Mouse (Mus musculus) heart, embryonic 16.5 days (tissue): ENCODE measurements at regions not wholly inside any gene's neighbourhood (a gene's known extent, or its start where the extent isn't known, plus 50 kb on each side); places are given as distances from the start of the nearest gene placed in this dataset.

Source experiments
- ATAC-seq: fragments of 200-750 bp; cut with Nextera tagmentation; replicated peaks from 2 replicates; pipeline ENCODE4 v1.8.0; 2017; ENCODE audit warnings: moderate number of reproducible peaks; ENCODE audit not compliant: insufficient read depth, low FRiP score; ENCODE audit errors: extremely low read depth
- H3K27ac ChIP-seq: fragments of 300-500 bp; sonication (generic); 2 replicates; pipeline ENCODE4 v1.5.1; 2014; ENCODE audit warnings: mild to moderate bottlenecking, low read length, control low read depth, moderate library complexity
- H3K27me3 ChIP-seq: fragments of 300-500 bp; sonication (generic); 2 replicates; pipeline ENCODE4 v1.6.1; 2014; ENCODE audit warnings: low read length, mixed read lengths; ENCODE audit not compliant: control insufficient read depth, insufficient read depth
- H3K36me3 ChIP-seq: fragments of 300-500 bp; sonication (generic); 2 replicates; pipeline ENCODE4 v1.6.1; 2014; ENCODE audit not compliant: control insufficient read depth, insufficient read depth
- H3K4me1 ChIP-seq: fragments of 300-500 bp; sonication (generic); 2 replicates; pipeline ENCODE4 v1.6.1; 2014; ENCODE audit warnings: low read length, mixed read lengths; ENCODE audit not compliant: control insufficient read depth, insufficient read depth
- H3K4me2 ChIP-seq: fragments of 300-500 bp; sonication (generic); 2 replicates; pipeline ENCODE4 v1.6.1; 2014; ENCODE audit warnings: low read depth, mild to moderate bottlenecking, control low read depth, low read length
- H3K4me3 ChIP-seq: fragments of 300-500 bp; sonication (generic); 2 replicates; pipeline ENCODE4 v1.5.1; 2014; ENCODE audit warnings: mild to moderate bottlenecking, control low read depth, low read length
- H3K9ac ChIP-seq: fragments of 300-500 bp; sonication (generic); 2 replicates; pipeline ENCODE4 v1.6.1; 2014; ENCODE audit warnings: low read length, control low read depth
- H3K9me3 ChIP-seq: fragments of 300-500 bp; sonication (generic); replicated peaks from 2 replicates; pipeline ENCODE4 v1.6.1; 2016; ENCODE audit warnings: low read length; ENCODE audit not compliant: control insufficient read depth
- WGBS: fragments of 180-500 bp; shearing (Covaris S2); extraction: QIAGEN DNeasy Blood & Tissue Kit; methylation state at CpG from one replicate; pipeline ENCODE4 v1.1.7; 2014; 5-methylcytosine and 5-hydroxymethylcytosine counted together

DNA sequence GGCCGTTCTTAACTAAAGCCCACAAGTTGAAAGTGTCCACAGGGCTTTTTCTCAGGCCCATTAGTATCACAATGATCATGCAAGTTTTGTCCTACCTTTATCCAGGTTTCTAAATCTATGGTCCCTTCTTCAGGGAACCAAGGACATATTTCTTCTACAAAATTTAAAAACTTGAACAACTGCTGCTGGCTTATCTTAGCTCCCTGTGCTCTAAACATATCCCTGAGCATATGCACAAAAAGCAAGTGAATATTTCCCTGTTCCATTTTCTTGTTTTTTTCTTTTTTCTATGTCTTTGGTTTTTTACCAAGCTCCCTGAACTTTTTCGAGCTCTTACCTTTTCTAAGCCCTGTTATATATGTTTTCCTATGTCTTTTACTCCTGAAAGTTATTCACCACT lies 201.9 kb downstream of the Mbip start:
- Histone ChIP-seq H3K4me3 (no peak overlapping the region), H3K9me3 (no peaks in the 10 kb centered on the region), H3K4me2 (no peak overlapping the region), H3K27ac (no peak overlapping the region), H3K9ac (no peak overlapping the region), H3K4me1 (no peaks in the 10 kb centered on the region), H3K36me3 (no peaks in the 10 kb centered on the region), H3K27me3 (no peaks in the 10 kb centered on the region)
- WGBS, result 54% methylated on average over 2 of the region's 2 CpGs
- no peak for ATAC-seq

- H3K36me3 ChIP-seq, result no peaks in the 10 kb centered on the region
- H3K9me3 ChIP-seq, result no peaks in the 10 kb centered on the region
- H3K4me3 ChIP-seq, result no peak overlapping the region
- 85% methylated on average over 4 of the region's 4 CpGs for WGBS
- no peak overlapping the region for H3K9ac ChIP-seq
- no peak overlapping the region for H3K27ac ChIP-seq
- no peaks in the 10 kb centered on the region for H3K4me1 ChIP-seq
- ATAC-seq, result no peak
- H3K27me3 ChIP-seq, result no peaks in the 10 kb centered on the region
- no peak overlapping the region for H3K4me2 ChIP-seq
These were observed 231.2 kb downstream of the Mbip start for GRCm38 (mm10) chr12:56114446-56114845.

DNA sequence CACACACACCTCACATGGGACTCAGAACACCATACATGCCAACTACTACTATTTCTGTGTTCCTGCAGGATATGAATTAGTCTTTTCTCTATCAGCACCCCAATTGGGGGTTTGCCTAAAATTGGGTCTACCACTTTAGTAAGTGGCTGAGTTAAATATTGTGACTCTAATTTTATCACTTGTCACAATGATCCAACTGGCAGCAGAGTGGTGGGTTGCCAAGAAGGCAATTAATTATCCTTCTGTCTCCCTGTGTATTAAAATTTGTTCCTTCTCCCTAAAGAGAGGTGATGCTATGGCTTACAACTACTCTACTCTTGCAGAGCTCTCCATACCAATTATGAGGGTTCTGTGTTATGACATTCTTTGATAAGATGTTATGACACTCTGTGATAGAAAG lies 245.3 kb downstream of the Brms1l start:
- Histone ChIP-seq H3K4me2 (no peak overlapping the region), H3K36me3 (no peaks in the 10 kb centered on the region), H3K27ac (no peak overlapping the region), H3K9me3 (no peaks in the 10 kb centered on the region), H3K9ac (no peak overlapping the region), H3K27me3 (no peaks in the 10 kb centered on the region), H3K4me3 (no peak overlapping the region), H3K4me1 (no peaks in the 10 kb centered on the region)
- ATAC-seq, result no peak

DNA sequence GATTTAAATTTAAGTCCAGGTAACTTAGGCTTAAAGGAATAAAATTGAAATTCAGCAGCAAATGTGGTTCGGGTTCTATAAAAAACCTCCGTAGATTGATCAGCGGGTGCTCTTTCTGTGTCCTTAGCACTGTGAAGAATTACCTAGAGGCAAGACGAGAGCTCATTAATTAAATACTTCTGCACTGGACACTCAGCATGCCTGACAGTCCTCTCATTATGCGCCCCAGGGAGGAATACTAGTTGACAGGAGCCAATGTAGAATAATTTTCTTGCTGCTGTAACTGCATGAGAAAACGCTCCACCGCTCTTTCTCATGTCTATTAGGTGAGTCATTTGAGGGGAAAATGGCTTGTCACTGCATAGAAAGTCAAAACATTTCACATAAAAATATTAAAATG lies 228.1 kb downstream of the Brms1l start:
- no peak overlapping the region for H3K4me3 ChIP-seq
- WGBS, result 76% methylated on average over 7 of the region's 7 CpGs
- H3K27ac ChIP-seq, result no peak overlapping the region
- ATAC-seq, result no peak
- no peak overlapping the region for H3K4me2 ChIP-seq
- H3K36me3 ChIP-seq, result no peaks in the 10 kb centered on the region
- no peaks in the 10 kb centered on the region; the same call in 1 of the 2 replicates for H3K27me3 ChIP-seq
- H3K9me3 ChIP-seq, result no peaks in the 10 kb centered on the region
- no peak overlapping the region for H3K9ac ChIP-seq
- no peaks in the 10 kb centered on the region for H3K4me1 ChIP-seq

DNA sequence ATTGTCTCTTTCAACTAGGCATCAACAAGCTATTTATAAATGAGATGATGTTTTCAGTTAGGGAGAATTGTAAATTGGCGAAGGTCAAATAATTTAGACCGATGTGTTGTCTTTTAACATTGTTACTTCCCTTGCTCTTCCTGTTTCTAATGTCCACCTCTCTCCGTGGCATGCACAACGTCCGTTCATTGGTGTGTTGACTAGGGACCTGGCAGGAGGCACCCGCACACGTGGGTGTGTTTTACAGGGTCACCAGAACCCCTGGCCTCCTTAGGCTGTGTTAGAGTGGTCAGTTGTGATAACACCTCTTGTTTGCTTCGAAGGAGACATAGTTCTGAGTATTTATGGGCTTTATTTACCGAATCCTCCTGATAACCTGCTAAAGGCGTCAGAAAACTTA lies 222.8 kb downstream of the Brms1l start:
- Histone ChIP-seq H3K4me2 (no peak overlapping the region), H3K9me3 (no peaks in the 10 kb centered on the region), H3K4me3 (no peak overlapping the region), H3K9ac (no peak overlapping the region), H3K27ac (no peak overlapping the region), H3K4me1 (no peaks in the 10 kb centered on the region), H3K27me3 (no peaks in the 10 kb centered on the region; the same call in 1 of the 2 replicates), H3K36me3 (no peaks in the 10 kb centered on the region)
- no peak for ATAC-seq
- 67% methylated on average over 10 of the region's 10 CpGs for WGBS

DNA sequence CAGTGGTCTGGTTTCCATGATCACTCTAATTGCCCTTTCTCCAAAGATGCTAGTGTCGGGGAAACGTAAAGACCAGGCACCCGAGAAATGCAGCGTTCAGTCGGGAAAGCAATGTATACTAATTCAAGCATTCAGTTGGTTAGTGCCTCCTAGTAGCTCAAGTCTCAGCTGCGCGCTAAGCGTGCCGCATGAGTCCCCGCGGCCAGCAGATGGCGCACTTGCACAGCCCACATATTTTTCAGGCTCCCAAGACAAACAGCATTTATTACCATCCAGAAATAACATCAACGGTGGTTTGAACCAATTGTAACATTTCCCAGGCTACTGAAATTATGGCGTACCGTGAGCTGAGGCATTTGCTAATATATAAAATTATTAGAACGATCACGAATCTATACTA lies 222.3 kb downstream of the Brms1l start:
- no peak overlapping the region for H3K9ac ChIP-seq
- H3K4me1 ChIP-seq, result no peaks in the 10 kb centered on the region
- H3K36me3 ChIP-seq, result no peaks in the 10 kb centered on the region
- no peaks in the 10 kb centered on the region; the same call in 1 of the 2 replicates for H3K27me3 ChIP-seq
- no peak overlapping the region for H3K27ac ChIP-seq
- H3K4me3 ChIP-seq, result no peak overlapping the region
- 10% methylated on average over 17 of the region's 17 CpGs for WGBS
- H3K4me2 ChIP-seq, result no peak overlapping the region
- H3K9me3 ChIP-seq, result no peaks in the 10 kb centered on the region
- no peak for ATAC-seq

DNA sequence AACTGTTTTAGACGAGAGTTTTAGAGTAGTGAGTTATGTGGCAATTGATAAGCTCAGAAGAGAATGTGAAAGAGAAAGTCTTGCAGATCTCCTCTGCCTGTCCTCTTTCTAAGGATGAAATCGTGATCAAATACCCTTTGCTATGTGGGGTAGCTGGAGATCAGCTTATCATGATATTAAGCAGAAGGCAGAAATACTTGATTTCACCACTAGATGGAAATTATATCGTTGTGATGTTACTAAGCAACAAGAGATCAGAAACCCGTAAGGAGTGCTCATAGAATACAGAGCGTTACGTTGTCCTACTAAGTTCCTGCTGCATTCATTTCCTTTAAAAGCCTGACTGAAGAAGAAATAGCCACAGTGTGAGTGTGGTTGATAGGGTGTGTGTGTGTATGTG lies 219.3 kb downstream of the Brms1l start:
- Histone ChIP-seq H3K27me3 (no peaks in the 10 kb centered on the region), H3K27ac (no peak overlapping the region), H3K36me3 (no peaks in the 10 kb centered on the region), H3K4me3 (no peak overlapping the region), H3K4me1 (no peaks in the 10 kb centered on the region), H3K9ac (no peak overlapping the region), H3K9me3 (peaks cover 1% of the 10 kb centered on the region), H3K4me2 (no peak overlapping the region)
- no peak for ATAC-seq
- WGBS, result 59% methylated on average over 6 of the region's 6 CpGs

DNA sequence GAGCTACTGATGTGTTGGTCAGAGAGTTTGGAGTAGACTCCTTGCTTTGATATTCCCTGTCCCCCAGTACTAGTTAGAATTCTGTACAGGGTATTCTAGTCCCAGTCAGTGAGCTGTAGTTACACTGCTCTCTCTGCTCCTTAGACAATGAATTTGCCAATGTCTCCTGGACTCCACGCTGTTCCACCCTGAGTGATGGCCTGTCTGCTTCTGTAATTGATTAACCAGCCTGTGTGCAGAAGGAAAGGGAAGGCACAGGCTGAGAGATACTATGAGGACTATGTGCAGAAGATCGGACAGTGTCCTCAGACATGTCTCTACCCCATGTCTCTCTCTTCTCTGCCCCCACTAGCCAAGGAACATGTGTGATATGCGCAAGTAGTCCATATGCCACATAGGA lies 209.9 kb downstream of the Brms1l start:
- Histone ChIP-seq H3K27me3 (no peaks in the 10 kb centered on the region), H3K36me3 (no peaks in the 10 kb centered on the region), H3K27ac (no peak overlapping the region), H3K9me3 (peaks cover 3% of the 10 kb centered on the region), H3K4me3 (no peak overlapping the region), H3K4me1 (no peaks in the 10 kb centered on the region), H3K9ac (no peak overlapping the region), H3K4me2 (no peak overlapping the region)
- ATAC-seq, result no peak
- WGBS, result 77% methylated on average over 3 of the region's 3 CpGs

- WGBS, result 24% methylated on average over 7 of the region's 7 CpGs
- ATAC-seq, result no peak
- Histone ChIP-seq H3K27me3 (no peaks in the 10 kb centered on the region), H3K4me3 (no peak overlapping the region), H3K9ac (no peak overlapping the region), H3K27ac (no peak overlapping the region), H3K9me3 (no peaks in the 10 kb centered on the region), H3K36me3 (no peaks in the 10 kb centered on the region), H3K4me1 (no peaks in the 10 kb centered on the region), H3K4me2 (no peak overlapping the region)
These were observed 184.9 kb downstream of the Brms1l start for GRCm38 (mm10) chr12:56020954-56021514.

- 33% methylated on average over 1 of the region's 1 CpGs for WGBS
- H3K27me3 ChIP-seq, result no peaks in the 10 kb centered on the region
- no peak overlapping the region for H3K4me3 ChIP-seq
- H3K9ac ChIP-seq, result no peak overlapping the region
- H3K4me1 ChIP-seq, result no peaks in the 10 kb centered on the region
- H3K4me2 ChIP-seq, result no peak overlapping the region
- no peak overlapping the region for H3K27ac ChIP-seq
- H3K9me3 ChIP-seq, result no peaks in the 10 kb centered on the region
- ATAC-seq, result no peak
- H3K36me3 ChIP-seq, result no peaks in the 10 kb centered on the region
These were observed 184.4 kb downstream of the Brms1l start for GRCm38 (mm10) chr12:56020547-56020946.
